Mouse (Mus musculus) spleen, embryonic (tissue): ENCODE measurements around the gene Atp8b4.

ENCODE experiments used
- CTCF ChIA-PET: fragments of 350-600 bp; sonication (Branson Sonifier 250); formaldehyde crosslinking; loops from one replicate; lab custom pipeline; 2022; lab: Charles Lee

Gene Atp8b4

GRCm38 (mm10) chr2:126290702-126291101, 209.8 kb downstream of the Atp8b4 start:
- CTCF ChIA-PET: no interaction called here

- CTCF ChIA-PET: no interaction called here
Measured at GRCm38 (mm10) chr2:126287942-126288341, 212.5 kb downstream of the Atp8b4 start.

GRCm38 (mm10) chr2:126286420-126286819, 214.1 kb downstream of the Atp8b4 start:
- CTCF ChIA-PET: no interaction called here

GRCm38 (mm10) chr2:126284071-126284470, 216.4 kb downstream of the Atp8b4 start:
- CTCF ChIA-PET: no interaction called here

- CTCF ChIA-PET: no interaction called here
Measured at GRCm38 (mm10) chr2:126283086-126283485, 217.4 kb downstream of the Atp8b4 start.

GRCm38 (mm10) chr2:126275511-126275910, 225.0 kb downstream of the Atp8b4 start:
- CTCF ChIA-PET: no interaction called here

GRCm38 (mm10) chr2:126274826-126275405, 225.6 kb downstream of the Atp8b4 start:
- CTCF ChIA-PET: no interaction called here

GRCm38 (mm10) chr2:126274311-126274710, 226.2 kb downstream of the Atp8b4 start:
- CTCF ChIA-PET: no interaction called here
